Comparison of ENCODE assay signal across 8 mouse cellular contexts in the genomic region with DNA sequence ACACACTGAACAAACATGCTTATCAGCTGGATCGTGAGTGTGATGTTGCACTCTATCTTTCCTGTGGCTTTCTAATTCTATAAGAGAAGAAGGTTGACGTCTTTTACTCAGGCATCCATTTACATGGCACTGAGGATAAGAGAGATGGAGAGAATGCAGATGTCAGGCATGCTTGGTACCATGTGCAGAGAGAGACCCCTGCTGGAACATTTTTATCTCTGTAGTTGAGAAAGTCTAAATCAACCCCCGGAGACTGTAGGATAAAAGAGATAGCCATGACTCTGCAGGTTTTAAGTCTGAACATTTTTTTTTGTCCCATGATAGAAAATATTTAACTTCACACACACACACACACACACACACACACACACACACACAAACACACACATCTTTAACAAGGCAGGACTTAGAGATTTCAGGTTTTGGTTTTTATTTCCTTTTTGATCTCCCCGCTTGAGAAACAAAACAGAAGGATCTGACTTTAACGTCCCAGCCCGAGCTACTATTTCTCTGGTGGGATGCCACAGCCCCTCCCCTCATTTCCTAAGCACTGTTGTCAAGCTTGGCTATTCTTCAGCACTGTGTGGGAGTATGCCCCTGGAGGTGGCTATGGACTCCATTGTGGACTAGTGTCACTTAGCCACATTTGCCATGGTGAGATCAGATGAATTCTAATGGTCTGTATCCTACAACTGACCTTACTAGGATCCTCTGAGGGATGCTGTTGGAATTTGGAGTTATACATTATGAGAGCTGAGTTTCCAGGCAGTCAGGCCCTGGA. TPM values are rescaled to one million over a fixed set of nuclear protein-coding genes. Genes with fewer than 3 reads are reported as not detected.
DNase-seq lines count a peak whose midpoint lies in the region; ATAC-seq lines count a peak whose summit lies in the region.

No protein-coding gene starts in this region.

- intact Hi-C loops in gastrocnemius, postnatal 14 days (cut with DNase I; ENCODE audit: low total_unique reads) = no loop called here

- peak; percentile 20 for DNase-seq in gastrocnemius, postnatal 14 days
- DNase-seq in gastrocnemius, adult 8-10 months (ENCODE audit: low spot score in 2 of 2) = no peak
- peak; percentile 39 for DNase-seq in ZHBTc4 (ENCODE audit: low read depth, low spot score)
- peak; percentile 24 for DNase-seq in embryo, embryonic 9.5 days (ENCODE audit: extremely low spot score)
- DNase-seq in layer of hippocampus, adult 9-11 months = peak; percentile 36
- DNase-seq in mesoderm, embryonic 11.5 days (ENCODE audit: low read depth, low spot score) = peak; percentile 43
- DNase-seq in thymus, postnatal 25 days = peak; percentile 53

- ATAC-seq in hematopoietic stem cell, adult 5-6 weeks (replicated peaks in 1 of 2; ENCODE audit: insufficient read depth in 1 of 2, low FRiP score in 2 of 2, low TSS enrichment in 1 of 2, low read depth in 1 of 2, poor library complexity in 2 of 2, severe bottlenecking in 2 of 2) = peak; percentile 86 to 95

RNA-seq across cellular contexts. Expression of a gene that starts 55.6 kb away (rescaled TPM):
- total RNA-seq in gastrocnemius, postnatal 14 days (2021) = 1 to 10 TPM; 2.5 to 3.1 TPM
- 1 to 10 TPM in 3 of 4 experiments, under 1 TPM in 1; 0.99 to 1.8 (median 1.5) TPM for total RNA-seq in gastrocnemius, adult 8-10 months (2022)
- total RNA-seq in hematopoietic stem cell, adult 5-6 weeks (2017) = 16.7 and 24.8 TPM in 2 replicates

Comparison
In these comparisons a context has a peak if more than half of its experiments do, and no peak if none do; other contexts are left out.
1. DNase-seq: peak in gastrocnemius, postnatal 14 days (single experiment), ZHBTc4 (single experiment), embryo, embryonic 9.5 days (single experiment), layer of hippocampus, adult 9-11 months (single experiment), mesoderm, embryonic 11.5 days (single experiment) and thymus, postnatal 25 days (single experiment); none in gastrocnemius, adult 8-10 months (0 of 2).